Mouse (Mus musculus): Measurements from ENCODE around the gene Trnp1. TPM values are rescaled to one million over a fixed set of nuclear protein-coding genes. Genes with fewer than 3 reads are reported as not detected.

Trnp1 gene
- polyA plus RNA-seq, 1 experiment from 2014 or later, result 1.9 TPM

- H3K4me1 ChIP-seq (replicated peaks), result no peaks in the 10 kb centered on the region
- 48% methylated on average over 10 of the region's 10 CpGs for WGBS
- ATAC-seq, result no peak
- no peaks in the 10 kb centered on the region for H3K9me3 ChIP-seq
- no peak overlapping the region for H3K4me2 ChIP-seq (replicated peaks)
- no peaks in the 10 kb centered on the region for H3K36me3 ChIP-seq
- no peak overlapping the region for H3K27ac ChIP-seq
- no peak overlapping the region for H3K9ac ChIP-seq (replicated peaks)
- no peak overlapping the region for H3K4me3 ChIP-seq (replicated peaks)
- peaks cover 38% of the 10 kb centered on the region for H3K27me3 ChIP-seq
These were observed 6.5 kb downstream of the Trnp1 start for GRCm38 (mm10) chr4:133491800-133492199.

- no peak for ATAC-seq
- 68% methylated on average over 4 of the region's 4 CpGs for WGBS
- no peaks in the 10 kb centered on the region for H3K9me3 ChIP-seq
- H3K9ac ChIP-seq (replicated peaks), result no peak overlapping the region
- H3K4me3 ChIP-seq (replicated peaks), result no peak overlapping the region
- peaks cover 20% of the 10 kb centered on the region for H3K27me3 ChIP-seq
- no peak overlapping the region for H3K4me2 ChIP-seq (replicated peaks)
- no peak overlapping the region for H3K27ac ChIP-seq
- no peaks in the 10 kb centered on the region for H3K36me3 ChIP-seq
- no peaks in the 10 kb centered on the region for H3K4me1 ChIP-seq (replicated peaks)
These were observed 8.7 kb downstream of the Trnp1 start for GRCm38 (mm10) chr4:133489489-133490245.

- 89% methylated on average over 20 of the region's 20 CpGs for WGBS
- Histone ChIP-seq H3K27me3 (peaks cover 21% of the 10 kb centered on the region), H3K4me2 (replicated peaks) (no peak overlapping the region), H3K27ac (no peak overlapping the region), H3K9ac (replicated peaks) (no peak overlapping the region), H3K36me3 (no peaks in the 10 kb centered on the region), H3K9me3 (no peaks in the 10 kb centered on the region), H3K4me3 (replicated peaks) (no peak overlapping the region), H3K4me1 (replicated peaks) (peaks cover 6% of the 10 kb centered on the region; the same call in 1 of the 2 replicates)
- no peak for ATAC-seq
These were observed 9.5 kb downstream of the Trnp1 start for GRCm38 (mm10) chr4:133488619-133489392.

GRCm38 (mm10) chr4:133486673-133487357, 11.5 kb downstream of the Trnp1 start:
- H3K4me3 ChIP-seq (replicated peaks), result no peak overlapping the region
- no peak for ATAC-seq
- H3K36me3 ChIP-seq, result no peaks in the 10 kb centered on the region
- 94% methylated on average over 26 of the region's 26 CpGs for WGBS
- no peak overlapping the region for H3K9ac ChIP-seq (replicated peaks)
- H3K9me3 ChIP-seq, result no peaks in the 10 kb centered on the region
- no peak overlapping the region for H3K4me2 ChIP-seq (replicated peaks)
- H3K4me1 ChIP-seq (replicated peaks), result peaks cover 6% of the 10 kb centered on the region; the same call in 1 of the 2 replicates
- peaks cover 30% of the 10 kb centered on the region for H3K27me3 ChIP-seq
- no peak overlapping the region for H3K27ac ChIP-seq

- Histone ChIP-seq H3K4me2 (replicated peaks) (no peak overlapping the region), H3K4me1 (replicated peaks) (peaks cover 6% of the 10 kb centered on the region; the same call in 1 of the 2 replicates), H3K4me3 (replicated peaks) (no peak overlapping the region), H3K27ac (no peak overlapping the region), H3K9ac (replicated peaks) (no peak overlapping the region), H3K9me3 (no peaks in the 10 kb centered on the region), H3K27me3 (peaks cover 36% of the 10 kb centered on the region), H3K36me3 (no peaks in the 10 kb centered on the region)
- ATAC-seq, result no peak
- 91% methylated on average over 28 of the region's 28 CpGs for WGBS
These were observed 12.5 kb downstream of the Trnp1 start for GRCm38 (mm10) chr4:133485691-133486425.

- peaks cover 47% of the 10 kb centered on the region for H3K27me3 ChIP-seq
- ATAC-seq, result no peak
- no peaks in the 10 kb centered on the region for H3K36me3 ChIP-seq
- H3K27ac ChIP-seq, result no peak overlapping the region
- 9% methylated on average over 22 of the region's 22 CpGs for WGBS
- no peak overlapping the region; the same call in 1 of the 2 replicates for H3K9ac ChIP-seq (replicated peaks)
- H3K9me3 ChIP-seq, result no peaks in the 10 kb centered on the region
- no peak overlapping the region for H3K4me3 ChIP-seq (replicated peaks)
- H3K4me2 ChIP-seq (replicated peaks), result no peak overlapping the region
- peaks cover 12% of the 10 kb centered on the region for H3K4me1 ChIP-seq (replicated peaks)
These were observed 13.9 kb downstream of the Trnp1 start for GRCm38 (mm10) chr4:133484266-133485025.

- Histone ChIP-seq H3K36me3 (no peaks in the 10 kb centered on the region), H3K27ac (no peak overlapping the region), H3K4me3 (replicated peaks) (no peak overlapping the region), H3K27me3 (peaks cover 59% of the 10 kb centered on the region), H3K9me3 (no peaks in the 10 kb centered on the region), H3K9ac (replicated peaks) (no peak overlapping the region), H3K4me1 (replicated peaks) (peaks cover 14% of the 10 kb centered on the region), H3K4me2 (replicated peaks) (no peak overlapping the region)
- ATAC-seq, result no peak
- WGBS, result 80% methylated on average over 3 of the region's 3 CpGs
These were observed 15.9 kb downstream of the Trnp1 start for GRCm38 (mm10) chr4:133482479-133482878.

- H3K9me3 ChIP-seq, result no peaks in the 10 kb centered on the region
- H3K27ac ChIP-seq, result no peak overlapping the region
- 38% methylated on average over 4 of the region's 4 CpGs for WGBS
- no peak overlapping the region; the same call in 1 of the 2 replicates for H3K9ac ChIP-seq (replicated peaks)
- no peak overlapping the region for H3K4me3 ChIP-seq (replicated peaks)
- ATAC-seq, result no peak
- H3K4me2 ChIP-seq (replicated peaks), result no peak overlapping the region
- peaks cover 66% of the 10 kb centered on the region for H3K27me3 ChIP-seq
- H3K36me3 ChIP-seq, result no peaks in the 10 kb centered on the region
- peaks cover 14% of the 10 kb centered on the region for H3K4me1 ChIP-seq (replicated peaks)
These were observed 16.9 kb downstream of the Trnp1 start for GRCm38 (mm10) chr4:133481488-133481887.

GRCm38 (mm10) chr4:133480754-133481153, 17.6 kb downstream of the Trnp1 start:
- 0 out of 2 replicates have a peak overlapping the region, but pooled peaks have one; percentile 43 for H3K4me3 ChIP-seq (replicated peaks)
- H3K9ac ChIP-seq (replicated peaks), result no peak overlapping the region
- H3K9me3 ChIP-seq, result no peaks in the 10 kb centered on the region
- H3K4me2 ChIP-seq (replicated peaks), result no peak overlapping the region
- ATAC-seq, result no peak
- peaks cover 68% of the 10 kb centered on the region for H3K27me3 ChIP-seq
- no peak overlapping the region for H3K27ac ChIP-seq
- H3K36me3 ChIP-seq, result no peaks in the 10 kb centered on the region
- WGBS, result 58% methylated on average over 6 of the region's 6 CpGs
- peaks cover 14% of the 10 kb centered on the region for H3K4me1 ChIP-seq (replicated peaks)

- no peak for ATAC-seq
- Histone ChIP-seq H3K4me3 (replicated peaks) (peak overlapping the region; percentile 43), H3K27ac (no peak overlapping the region), H3K27me3 (peaks cover 66% of the 10 kb centered on the region), H3K4me2 (replicated peaks) (peak overlapping the region; percentile 50), H3K4me1 (replicated peaks) (peaks cover 14% of the 10 kb centered on the region), H3K9ac (replicated peaks) (peak overlapping the region; percentile 60), H3K9me3 (no peaks in the 10 kb centered on the region), H3K36me3 (no peaks in the 10 kb centered on the region)
- 4% methylated on average over 34 of the region's 34 CpGs for WGBS
These were observed 18.2 kb downstream of the Trnp1 start for GRCm38 (mm10) chr4:133480185-133480537.
